21 mouse cellular contexts compared by ENCODE assay signal in the genomic region with DNA sequence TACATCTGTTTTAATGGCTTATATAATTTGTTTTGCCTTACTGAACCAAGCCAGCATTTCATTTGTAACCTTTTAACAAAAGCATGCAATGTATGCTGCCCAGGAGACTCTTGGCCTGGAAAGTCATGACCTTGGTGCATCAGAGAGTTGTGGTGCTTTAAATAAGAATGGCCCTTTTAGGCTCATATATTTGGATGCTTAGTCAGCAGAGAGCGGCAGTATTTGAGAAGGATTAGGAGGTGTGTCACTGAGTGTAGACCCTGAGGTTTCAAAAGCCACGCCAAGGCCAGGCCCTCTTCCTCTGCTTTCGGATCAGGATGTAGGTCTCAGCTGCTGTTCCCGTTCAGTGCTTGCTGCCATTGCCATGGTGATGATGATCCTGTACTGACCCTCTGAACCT. TPM values are rescaled to one million over a fixed set of nuclear protein-coding genes. Genes with fewer than 3 reads are reported as not detected.
DNase-seq lines count a peak whose midpoint lies in the region; TF ChIP-seq lines count a peak whose summit lies in the region.
"Had no signal": no experiment of that assay in that cellular context is flagged by ENCODE, and none has a peak within 500 bp of the region (broad histone marks: within the 10 kb centered on the region; RNA-seq: fewer than 3 reads in every experiment).

No protein-coding gene starts in this region.

- no peak for TF ChIP-seq RAD21 in CH12.LX (IDR thresholded peaks at IDR 0.05; ENCODE audit: low read depth, low read length)

- no peak overlapping the region for H3K9ac ChIP-seq in CH12.LX (ENCODE audit: insufficient read depth, low read depth)
- H3K9ac ChIP-seq: embryonic facial prominence, embryonic 12.5 days; forebrain, embryonic 13.5 days; forebrain, embryonic 15.5 days; forebrain, postnatal 0 days had no signal

- TF ChIP-seq EP300 in CH12.LX (IDR thresholded peaks at IDR 0.05; ENCODE audit: low read length), result no peak

- dilution Hi-C loops in CH12.LX (cut with MboI; ENCODE audit: extremely low pct_ligation_motif_present, extremely low pct_unique_long_range_greater_than_20kb, low sequenced_read_pairs), result no loop called here

- no peaks in the 10 kb centered on the region for H3K79me2 ChIP-seq in CH12.LX (replicated peaks; ENCODE audit: control insufficient read depth, extremely low read depth, insufficient read depth, poor library complexity, severe bottlenecking)

- H3K27me3 ChIP-seq in CH12.LX (replicated peaks), result peaks cover 2% of the 10 kb centered on the region
- H3K27me3 ChIP-seq: forebrain, embryonic 15.5 days had no signal

- no peak for TF ChIP-seq POLR2A in CH12.LX (IDR thresholded peaks at IDR 0.05; ENCODE audit: low read depth, low read length)

- intact Hi-C loops in left cerebral cortex, postnatal 10 days (cut with DNase I), result no loop called here

- peaks cover 12% of the 10 kb centered on the region for H3K9me3 ChIP-seq in CH12.LX (replicated peaks; ENCODE audit: low read length)
- H3K9me3 ChIP-seq: embryonic facial prominence, embryonic 10.5 days; embryonic facial prominence, embryonic 12.5 days; forebrain, embryonic 13.5 days; forebrain, embryonic 15.5 days had no signal

- H3K4me1 ChIP-seq in CH12.LX (ENCODE audit: control insufficient read depth in 1 of 2, insufficient read depth in 2 of 2), result no peaks in the 10 kb centered on the region

- H3K36me3 ChIP-seq in CH12.LX (replicated peaks in 1 of 2; ENCODE audit: control insufficient read depth in 1 of 2, insufficient read depth in 1 of 2, low read length in 1 of 2), result no peaks in the 10 kb centered on the region
- H3K36me3 ChIP-seq: embryonic facial prominence, embryonic 10.5 days; embryonic facial prominence, embryonic 12.5 days; forebrain, embryonic 15.5 days; G1E had no signal

- no peak for TF ChIP-seq CTCF in CH12.LX (conservative IDR thresholded peaks at IDR 0.05 in 1 of 2, IDR thresholded peaks at IDR 0.05 in 1 of 2; ENCODE audit: low read depth in 2 of 2, low read length in 2 of 2)

- no peak overlapping the region for H3K27ac ChIP-seq in CH12.LX (ENCODE audit: insufficient read depth, low read depth)
- H3K27ac ChIP-seq: embryonic facial prominence, embryonic 10.5 days; embryonic facial prominence, embryonic 12.5 days; forebrain, embryonic 13.5 days; forebrain, embryonic 15.5 days had no signal

- DNase-seq in CH12.LX (ENCODE audit: extremely low read depth) (no peak), ES-CJ7 (ENCODE audit: low read depth, low spot score) (peak; percentile 41), R1 (ENCODE audit: low read depth, low spot score) (peak; percentile 74)
- no peak for DNase-seq in spleen, postnatal 14 days (ENCODE audit: low spot score in 2 of 2)
- DNase-seq in left cerebral cortex, postnatal 10 days (ENCODE audit: extremely low spot score in 1 of 2, low spot score in 2 of 2), result no peak
- no peak for DNase-seq in thymus, postnatal 0 days (ENCODE audit: low spot score)
- DNase-seq: adrenal gland, adult 8-10 months; adrenal gland, postnatal 14 days; adrenal gland, postnatal 36 days; cerebellum, adult 11-12 months; cerebellum, adult 2 months; cerebellum, adult 9-10 months; cerebellum, postnatal 10 days; cerebellum, postnatal 25 days; forebrain, postnatal 0 days had no signal

- H3K4me3 ChIP-seq in CH12.LX (replicated peaks in 1 of 3; ENCODE audit: low read depth in 2 of 3, low read length in 2 of 3, poor library complexity in 1 of 3), result no peak overlapping the region
- H3K4me3 ChIP-seq: embryonic facial prominence, embryonic 10.5 days; embryonic facial prominence, embryonic 12.5 days; forebrain, embryonic 13.5 days; forebrain, embryonic 15.5 days had no signal

- no peak overlapping the region for H3K4me2 ChIP-seq in CH12.LX (ENCODE audit: insufficient read depth, low read depth, poor library complexity, severe bottlenecking)
- H3K4me2 ChIP-seq: embryonic facial prominence, embryonic 12.5 days; forebrain, embryonic 13.5 days; forebrain, embryonic 15.5 days had no signal

- in situ Hi-C loops in CH12.LX (cut with MboI; ENCODE audit: low pct_ligation_motif_present, low pct_unique_long_range_greater_than_20kb, low sequenced_read_pairs), result loop anchor here (10.0 kb wide), 1 partner anchor 605 kb away; no protein-coding TSS in a partner anchor

TF ChIP-seq in CH12.LX, 34 proteins besides CTCF, POLR2A, EP300 and RAD21:
- 0 out of 2 replicates have a peak, but pooled peaks have one; percentile 12 for TF ChIP-seq MAFK (IDR thresholded peaks at IDR 0.05; ENCODE audit: insufficient replicate concordance, low read length)
- no peak for TF ChIP-seq USF1 (IDR thresholded peaks at IDR 0.05; ENCODE audit: low read depth, low read length)

RNA-seq across cellular contexts. Expression of a gene that starts 3.8 kb away (rescaled TPM):
- total RNA-seq in CH12.LX (2012; rRNA removed) (not detected in 2 replicates), CH12.LX (2014; rRNA removed) (not detected in 2 replicates)
- not detected in 2 replicates for polyA plus RNA-seq in CH12.LX (2012; ENCODE audit: insufficient read length, low read depth)
- total RNA-seq in left cerebral cortex, postnatal 10 days (2021), result 10 to 100 TPM; 14.7 to 17.4 TPM
- 0.03 and 0.05 TPM in 2 replicates for polyA plus RNA-seq in thymus, postnatal 0 days (2015; fragmentation: Nextera tagmentation; extraction: Ambion mirVana)
- polyA plus RNA-seq: activated CD4-positive, CD25-positive, alpha-beta regulatory T cell, adult 4 months; G1E had no signal

RNA-seq across cellular contexts. Expression of a gene that starts 25.0 kb away (rescaled TPM):
- total RNA-seq in CH12.LX (2012; rRNA removed) (78.5 and 111 TPM in 2 replicates), CH12.LX (2014; rRNA removed) (224 and 249 TPM in 2 replicates)
- 199 and 240 TPM in 2 replicates for polyA plus RNA-seq in CH12.LX (2012; ENCODE audit: insufficient read length, low read depth)
- total RNA-seq in left cerebral cortex, postnatal 10 days (2021), result 10 to 100 TPM; 36.0 to 37.9 TPM
- polyA plus RNA-seq in thymus, postnatal 0 days (2015; fragmentation: Nextera tagmentation; extraction: Ambion mirVana), result 69.3 and 70.5 TPM in 2 replicates

RNA-seq across cellular contexts. Expression of a gene that starts 56.6 kb away (rescaled TPM):
- 223 and 255 TPM in 2 replicates for total RNA-seq in CH12.LX (2012; rRNA removed)
- 316 and 370 TPM in 2 replicates for total RNA-seq in CH12.LX (2014; rRNA removed)
- polyA plus RNA-seq in CH12.LX (2012; ENCODE audit: insufficient read length, low read depth), result 243 and 256 TPM in 2 replicates
- 10 to 100 TPM; 67.9 to 68.7 TPM for total RNA-seq in left cerebral cortex, postnatal 10 days (2021)
- polyA plus RNA-seq in thymus, postnatal 0 days (2015; fragmentation: Nextera tagmentation; extraction: Ambion mirVana), result 43.3 and 45.5 TPM in 2 replicates

Comparison
In these comparisons a context has a peak if more than half of its experiments do, and no peak if none do; other contexts are left out.
1. DNase-seq: peak in ES-CJ7 (single experiment) and R1 (single experiment); none in CH12.LX (single experiment), spleen, postnatal 14 days (0 of 2), left cerebral cortex, postnatal 10 days (0 of 2) and thymus, postnatal 0 days (single experiment).
2. RNA of a gene that starts 3.8 kb away (total RNA-seq): 14.7 to 17.4 TPM in left cerebral cortex, postnatal 10 days; not detected in CH12.LX; every median in the first group is over 10 times any median in the second.